Mouse (Mus musculus): ENCODE measurements around the gene Fbxl8.

Fbxl8 gene

GRCm38 (mm10) chr8:105257318-105258114 lies 6.9 kb upstream of the Fbxl8 start:
- CTCF ChIA-PET, result interaction anchor here (2.0 kb wide), 1 partner anchor 21 kb away, joined by 7 read pairs; no protein-coding TSS in a partner anchor

- CTCF ChIA-PET, result interaction anchor here (0.6 to 2.0 kb wide), 4 partner anchors 20 to 116 kb away, joined by 3 to 7 read pairs (median 4); no protein-coding TSS in a partner anchor
Observed at GRCm38 (mm10) chr8:105258911-105259720, 5.3 kb upstream of the Fbxl8 start.

- CTCF ChIA-PET, result interaction anchor here (0.6 to 1.2 kb wide), 4 partner anchors 19 to 117 kb away, joined by 3 to 4 read pairs (median 3); no protein-coding TSS in a partner anchor
Observed at GRCm38 (mm10) chr8:105259721-105260320, 4.6 kb upstream of the Fbxl8 start.

GRCm38 (mm10) chr8:105260371-105261099 lies 3.9 kb upstream of the Fbxl8 start:
- CTCF ChIA-PET, result interaction anchor here (0.6 to 1.2 kb wide), 3 partner anchors 19 to 1132 kb away, joined by 3 read pairs; no protein-coding TSS in a partner anchor

GRCm38 (mm10) chr8:105261326-105261980 lies 3.0 kb upstream of the Fbxl8 start:
- CTCF ChIA-PET, result interaction anchor here (0.6 kb wide), 3 partner anchors 28 to 1131 kb away, joined by 3 read pairs; no protein-coding TSS in a partner anchor

GRCm38 (mm10) chr8:105263244-105263912 lies 1.1 kb upstream of the Fbxl8 start:
- CTCF ChIA-PET, result interaction anchor here (0.7 kb wide), 1 partner anchor 9 kb away, joined by 3 read pairs; no protein-coding TSS in a partner anchor

GRCm38 (mm10) chr8:105265128-105265527 lies 680 bp downstream of the Fbxl8 start:
- CTCF ChIA-PET, result no interaction called here

GRCm38 (mm10) chr8:105266775-105267174 lies 2.3 kb downstream of the Fbxl8 start:
- CTCF ChIA-PET, result interaction anchor here (0.6 kb wide), 1 partner anchor 29 kb away, joined by 4 read pairs; no protein-coding TSS in a partner anchor

GRCm38 (mm10) chr8:105268342-105269074 lies 4.1 kb downstream of the Fbxl8 start:
- CTCF ChIA-PET, result interaction anchor here (0.7 to 0.9 kb wide), 2 partner anchors 8 to 14 kb away, joined by 3 read pairs; partner anchors contain the start of gene B3gnt9

- CTCF ChIA-PET, result no interaction called here
Observed at GRCm38 (mm10) chr8:105269075-105269458, 4.6 kb downstream of the Fbxl8 start.

GRCm38 (mm10) chr8:105269461-105269947 lies 5.1 kb downstream of the Fbxl8 start, which contains the start of gene Hsf4:
TSS of gene Hsf4 (plus strand) at chr8:105269801.
- CTCF ChIA-PET, result no interaction called here

GRCm38 (mm10) chr8:105270101-105270915 lies 5.9 kb downstream of the Fbxl8 start:
- CTCF ChIA-PET, result no interaction called here

- CTCF ChIA-PET, result no interaction called here
Observed at GRCm38 (mm10) chr8:105270916-105271186, 6.4 kb downstream of the Fbxl8 start.

- CTCF ChIA-PET, result no interaction called here
Observed at GRCm38 (mm10) chr8:105275387-105275786, 10.9 kb downstream of the Fbxl8 start.

- CTCF ChIA-PET, result no interaction called here
Observed at GRCm38 (mm10) chr8:105275840-105276239, 11.4 kb downstream of the Fbxl8 start, which contains the start of gene Nol3. TSS of gene Nol3 (plus strand) at chr8:105276140.

GRCm38 (mm10) chr8:105276292-105277120 lies 12.1 kb downstream of the Fbxl8 start:
- CTCF ChIA-PET, result interaction anchor here (0.5 to 1.2 kb wide), 2 partner anchors 9 to 12 kb away, joined by 3 read pairs; no protein-coding TSS in a partner anchor

- CTCF ChIA-PET, result interaction anchor here (1.4 kb wide), 1 partner anchor 21 kb away, joined by 7 read pairs; no protein-coding TSS in a partner anchor
Observed at GRCm38 (mm10) chr8:105278911-105279334, 14.5 kb downstream of the Fbxl8 start.

Measured in spleen, embryonic (tissue).